Mouse (Mus musculus) intestine, embryonic 14.5 days (tissue): ENCODE results near the gene Wdr24. TPM values are rescaled to one million over a fixed set of nuclear protein-coding genes. Genes with fewer than 3 reads are reported as not detected.
A peak's percentile ranks its signal among the peaks of the same experiment; 100 is the strongest.

Experiments
- ATAC-seq: fragments of 200-750 bp; cut with Nextera tagmentation; replicated peaks from 2 replicates; pipeline ENCODE4 v1.8.0; 2017; ENCODE audit warnings: low read depth, moderate number of reproducible peaks, moderate TSS enrichment, moderate library complexity; ENCODE audit not compliant: low FRiP score, low TSS enrichment
- DNase-seq: peaks from one replicate; pipeline ENCODE4 v3.0.0-alpha.2; 2018; ENCODE audit warnings: low spot score
- H3K27ac ChIP-seq: fragments of 300-500 bp; sonication (generic); 2 replicates; pipeline ENCODE4 v1.5.1; 2014; ENCODE audit warnings: low read depth, mild to moderate bottlenecking, control low read depth
- H3K27me3 ChIP-seq: fragments of 300-500 bp; sonication (generic); replicated peaks from 2 replicates; pipeline ENCODE4 v1.6.1; 2014; ENCODE audit warnings: low read length, control low read depth; ENCODE audit not compliant: control insufficient read depth, insufficient read depth
- H3K36me3 ChIP-seq: fragments of 300-500 bp; sonication (generic); 2 replicates; pipeline ENCODE4 v1.6.1; 2014; ENCODE audit warnings: low read length, control low read depth; ENCODE audit not compliant: control insufficient read depth, insufficient read depth
- H3K4me1 ChIP-seq: fragments of 300-500 bp; sonication (generic); replicated peaks from 2 replicates; pipeline ENCODE4 v1.6.1; 2014; ENCODE audit warnings: low read length, control low read depth, mixed read lengths; ENCODE audit not compliant: control insufficient read depth, insufficient read depth
- H3K4me2 ChIP-seq: fragments of 300-500 bp; sonication (generic); 2 replicates; pipeline ENCODE4 v1.6.1; 2014; ENCODE audit warnings: low read length
- H3K4me3 ChIP-seq: fragments of 300-500 bp; sonication (generic); 2 replicates; pipeline ENCODE4 v1.5.1; 2014; ENCODE audit warnings: low read depth, low read length, control low read depth, mixed read lengths
- H3K9ac ChIP-seq: fragments of 300-500 bp; sonication (generic); 2 replicates; pipeline ENCODE4 v1.6.1; 2014; ENCODE audit warnings: mild to moderate bottlenecking, low read length
- H3K9me3 ChIP-seq: fragments of 300-500 bp; sonication (generic); 2 replicates; pipeline ENCODE4 v1.6.1; 2016; ENCODE audit warnings: low read length, control low read depth; ENCODE audit not compliant: control insufficient read depth
- WGBS: fragments of 180-500 bp; shearing (Covaris S2); extraction: QIAGEN DNeasy Blood & Tissue Kit; methylation state at CpG from one replicate; pipeline ENCODE4 v1.1.7; 2014; 5-methylcytosine and 5-hydroxymethylcytosine counted together
- polyA plus RNA-seq: library from polyadenylated mRNA; unstranded; fragments of >200 nt; fragmentation: Nextera tagmentation; extraction: Ambion mirVana; gene quantifications from 2 replicates; pipeline ENCODE4 v1.2.1, GENCODE M21; 2014

Gene Wdr24
- polyA plus RNA-seq, 1 experiment from 2014 or later, result 29.4 TPM

GRCm38 (mm10) chr17:25837533-25837932 lies 14.1 kb downstream of the Wdr24 start:
- DNase-seq, result no peak
- peak overlapping the region; percentile 72; the same call in 1 of the 2 replicates for H3K4me2 ChIP-seq
- H3K27ac ChIP-seq, result no peak overlapping the region
- no peak overlapping the region for H3K9ac ChIP-seq
- 46% methylated on average over 3 of the region's 3 CpGs for WGBS
- H3K9me3 ChIP-seq, result no peaks in the 10 kb centered on the region
- ATAC-seq, result no peak
- peaks cover 54% of the 10 kb centered on the region for H3K36me3 ChIP-seq
- H3K4me3 ChIP-seq, result no peak overlapping the region
- H3K27me3 ChIP-seq, result no peaks in the 10 kb centered on the region
- peaks cover 24% of the 10 kb centered on the region for H3K4me1 ChIP-seq

GRCm38 (mm10) chr17:25838904-25839303 lies 15.5 kb downstream of the Wdr24 start:
- peaks cover 31% of the 10 kb centered on the region for H3K4me1 ChIP-seq
- no peaks in the 10 kb centered on the region for H3K27me3 ChIP-seq
- no peak overlapping the region for H3K27ac ChIP-seq
- H3K4me2 ChIP-seq, result no peak overlapping the region
- no peak overlapping the region for H3K4me3 ChIP-seq
- H3K9ac ChIP-seq, result no peak overlapping the region
- DNase-seq (no peak), ATAC-seq (no peak)
- peaks cover 55% of the 10 kb centered on the region for H3K36me3 ChIP-seq
- WGBS, result 85% methylated on average over 4 of the region's 4 CpGs
- no peaks in the 10 kb centered on the region for H3K9me3 ChIP-seq

- WGBS, result 85% methylated on average over 14 of the region's 14 CpGs
- H3K4me1 ChIP-seq, result peaks cover 23% of the 10 kb centered on the region
- peaks cover 55% of the 10 kb centered on the region for H3K36me3 ChIP-seq
These were observed 16.2 kb downstream of the Wdr24 start for GRCm38 (mm10) chr17:25839455-25840235.

GRCm38 (mm10) chr17:25840519-25840918 lies 17.1 kb downstream of the Wdr24 start:
- DNase-seq (no peak), ATAC-seq (no peak)
- H3K9ac ChIP-seq, result no peak overlapping the region
- no peaks in the 10 kb centered on the region for H3K27me3 ChIP-seq
- no peak overlapping the region for H3K4me2 ChIP-seq
- H3K9me3 ChIP-seq, result no peaks in the 10 kb centered on the region
- WGBS, result 94% methylated on average over 6 of the region's 6 CpGs
- no peak overlapping the region for H3K27ac ChIP-seq
- no peak overlapping the region for H3K4me3 ChIP-seq
- H3K36me3 ChIP-seq, result peaks cover 52% of the 10 kb centered on the region
- peaks cover 23% of the 10 kb centered on the region for H3K4me1 ChIP-seq

More at GRCm38 (mm10) chr17:25839455-25840235, 16.2 kb downstream of the Wdr24 start:
- no peak overlapping the region for H3K27ac ChIP-seq
- DNase-seq (no peak), ATAC-seq (no peak)
- H3K4me3 ChIP-seq, result no peak overlapping the region
- H3K4me2 ChIP-seq, result no peak overlapping the region
- no peak overlapping the region for H3K9ac ChIP-seq
- no peaks in the 10 kb centered on the region for H3K27me3 ChIP-seq
- H3K9me3 ChIP-seq, result no peaks in the 10 kb centered on the region

- DNase-seq, result no peak
- no peaks in the 10 kb centered on the region for H3K9me3 ChIP-seq
- no peak within 1 kb of the TSS for H3K27ac ChIP-seq
- no peak within 1 kb of the TSS for H3K9ac ChIP-seq
- H3K4me1 ChIP-seq, result peaks cover 19% of the 10 kb centered on the region
- no peak within 1 kb of the TSS for H3K4me2 ChIP-seq
- H3K27me3 ChIP-seq, result no peaks in the 10 kb centered on the region
- 96% methylated on average over 22 of the region's 22 CpGs for WGBS
- no peak within 1 kb of the TSS for H3K4me3 ChIP-seq
- peaks cover 58% of the 10 kb centered on the region for H3K36me3 ChIP-seq
- ATAC-seq, result no peak
These were observed 17.9 kb downstream of the Wdr24 start, which contains the start of gene Gm20683 for GRCm38 (mm10) chr17:25841117-25841880. TSS of gene Gm20683 (minus strand) at chr17:25841763.

- no peak overlapping the region for H3K27ac ChIP-seq
- no peaks in the 10 kb centered on the region for H3K9me3 ChIP-seq
- 79% methylated on average over 3 of the region's 3 CpGs for WGBS
- H3K27me3 ChIP-seq, result no peaks in the 10 kb centered on the region
- no peak overlapping the region for H3K9ac ChIP-seq
- ATAC-seq (no peak), DNase-seq (no peak)
- H3K4me2 ChIP-seq, result no peak overlapping the region
- H3K4me3 ChIP-seq, result no peak overlapping the region
- peaks cover 65% of the 10 kb centered on the region for H3K36me3 ChIP-seq
- peaks cover 12% of the 10 kb centered on the region for H3K4me1 ChIP-seq
These were observed 19.1 kb downstream of the Wdr24 start for GRCm38 (mm10) chr17:25842509-25842908.

- Histone ChIP-seq H3K9me3 (no peaks in the 10 kb centered on the region), H3K4me3 (peak overlapping the region; percentile 78), H3K9ac (peak overlapping the region; percentile 81), H3K36me3 (peaks cover 66% of the 10 kb centered on the region), H3K27ac (no peak overlapping the region), H3K4me2 (peak overlapping the region; percentile 87), H3K4me1 (peaks cover 12% of the 10 kb centered on the region), H3K27me3 (no peaks in the 10 kb centered on the region)
- DNase-seq (no peak), ATAC-seq (no peak)
- WGBS, result 90% methylated on average over 4 of the region's 4 CpGs
These were observed 19.7 kb downstream of the Wdr24 start for GRCm38 (mm10) chr17:25843122-25843521.

GRCm38 (mm10) chr17:25843636-25844395 lies 20.4 kb downstream of the Wdr24 start:
- no peaks in the 10 kb centered on the region for H3K27me3 ChIP-seq
- WGBS, result 3% methylated on average over 37 of the region's 38 CpGs
- peak overlapping the region; percentile 78 for H3K4me3 ChIP-seq
- H3K4me2 ChIP-seq, result peak overlapping the region; percentile 87
- no peaks in the 10 kb centered on the region for H3K9me3 ChIP-seq
- H3K9ac ChIP-seq, result peak overlapping the region; percentile 81
- H3K4me1 ChIP-seq, result peaks cover 12% of the 10 kb centered on the region
- peaks cover 67% of the 10 kb centered on the region for H3K36me3 ChIP-seq
- peak overlapping the region; percentile 70 for H3K27ac ChIP-seq
- DNase-seq (no peak), ATAC-seq (no peak; the same call in 1 of the 2 replicates)
